Mouse (Mus musculus) naive thymus-derived CD4-positive, alpha-beta T cell, adult 2 months (primary cell): Measurements from ENCODE around the gene Slc26a8.

Experiments used
- DNase-seq: peaks from one replicate; pipeline ENCODE4 v3.0.0-alpha.2; 2011; ENCODE audit warnings: low read depth

Slc26a8 gene

GRCm38 (mm10) chr17:28591476-28591875, 98.6 kb downstream of the Slc26a8 start:
- no peak for DNase-seq

GRCm38 (mm10) chr17:28590596-28590995, 99.4 kb downstream of the Slc26a8 start:
- DNase-seq = no peak

- DNase-seq = no peak
Observed at GRCm38 (mm10) chr17:28588591-28588990, 101.4 kb downstream of the Slc26a8 start.
